15 mouse cellular contexts compared by ENCODE assay signal in the genomic region with DNA sequence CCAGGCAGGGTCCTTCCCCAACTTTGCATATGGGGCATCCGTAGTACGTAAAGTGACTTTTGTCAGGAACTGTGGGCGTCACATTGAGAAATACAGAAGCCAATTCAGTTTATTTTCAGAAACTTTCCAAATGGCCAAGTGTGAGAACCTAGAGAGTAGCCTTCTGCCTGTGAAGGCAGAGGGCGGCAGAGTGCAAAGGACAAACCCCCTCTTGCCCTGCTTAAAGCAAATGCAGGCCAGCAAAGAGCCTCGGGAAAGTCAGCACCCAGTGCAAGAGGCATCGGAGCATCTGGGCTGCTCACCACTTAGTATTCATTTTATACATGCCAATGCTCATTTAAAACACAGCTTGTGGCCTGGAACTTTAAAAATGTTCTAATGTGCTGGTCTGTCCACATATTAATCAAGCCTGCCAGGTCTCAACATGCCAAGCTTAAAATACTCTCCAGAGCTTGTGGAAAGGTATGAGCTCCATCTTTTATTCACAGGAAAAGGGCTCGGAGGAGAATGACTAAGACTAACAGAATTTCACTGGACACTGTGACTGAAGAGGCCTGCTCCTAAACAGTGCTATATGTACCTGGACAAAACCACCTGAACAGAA. TPM values are rescaled to one million over a fixed set of nuclear protein-coding genes. Genes with fewer than 3 reads are reported as not detected.
A peak's percentile ranks its signal among the peaks of the same experiment; 100 is the strongest.
DNase-seq lines count a peak whose midpoint lies in the region; ATAC-seq lines count a peak whose summit lies in the region.
"Had no signal": no experiment of that assay in that cellular context is flagged by ENCODE, and none has a peak within 500 bp of the region (broad histone marks: within the 10 kb centered on the region; RNA-seq: fewer than 3 reads in every experiment).

No protein-coding gene starts in this region.

- no peak overlapping the region for H3K9ac ChIP-seq in kidney, embryonic 15.5 days
- H3K9ac ChIP-seq: heart, embryonic 13.5 days; hindbrain, embryonic 15.5 days; liver, embryonic 15.5 days; midbrain, embryonic 12.5 days; neural tube, embryonic 12.5 days had no signal

- WGBS in kidney, embryonic 15.5 days: 79% methylated on average over 7 of the region's 7 CpGs

- peaks cover 38% of the 10 kb centered on the region for H3K4me1 ChIP-seq in kidney, embryonic 15.5 days
- H3K4me1 ChIP-seq: hindbrain, embryonic 15.5 days; midbrain, embryonic 12.5 days; neural tube, embryonic 12.5 days had no signal

- no peak overlapping the region for H3K4me3 ChIP-seq in kidney, embryonic 15.5 days (replicated peaks)
- H3K4me3 ChIP-seq: erythroblast, embryonic 14.5 days; heart, embryonic 13.5 days; hindbrain, embryonic 15.5 days; liver, embryonic 15.5 days; midbrain, embryonic 12.5 days; neural tube, embryonic 12.5 days had no signal

- no peaks in the 10 kb centered on the region for H3K9me3 ChIP-seq in kidney, embryonic 15.5 days (replicated peaks)
- H3K9me3 ChIP-seq: heart, embryonic 13.5 days; hindbrain, embryonic 15.5 days; liver, embryonic 15.5 days; midbrain, embryonic 12.5 days; neural tube, embryonic 12.5 days had no signal

- peak overlapping the region; percentile 25; the same call in 1 of the 2 replicates for H3K27ac ChIP-seq in kidney, embryonic 15.5 days
- H3K27ac ChIP-seq: heart, embryonic 13.5 days; hindbrain, embryonic 15.5 days; liver, embryonic 15.5 days; midbrain, embryonic 12.5 days; neural tube, embryonic 12.5 days had no signal

- DNase-seq in heart, postnatal 4 days: peak; percentile 12
- no peak for DNase-seq in heart, adult 9 months (ENCODE audit: low spot score in 2 of 2)
- peak; percentile 15 for DNase-seq in ovary, postnatal 36 days (ENCODE audit: low spot score)
- DNase-seq in ovary, adult 18-20 months (ENCODE audit: low spot score): no peak
- DNase-seq in frontal cortex, adult 2 months (ENCODE audit: extremely low spot score in 1 of 2, low spot score in 1 of 2): no peak
- DNase-seq in urinary bladder, postnatal 14 days (ENCODE audit: low spot score): no peak
- DNase-seq: layer of hippocampus, postnatal 36 days; thymus, adult 2 months had no signal

- ATAC-seq in kidney, embryonic 15.5 days (replicated peaks; ENCODE audit: low FRiP score): no peak

- H3K27me3 ChIP-seq in kidney, embryonic 15.5 days: no peaks in the 10 kb centered on the region
- H3K27me3 ChIP-seq: heart, embryonic 13.5 days; hindbrain, embryonic 15.5 days; liver, embryonic 15.5 days; midbrain, embryonic 12.5 days; neural tube, embryonic 12.5 days had no signal

- H3K36me3 ChIP-seq in kidney, embryonic 15.5 days: no peaks in the 10 kb centered on the region
- H3K36me3 ChIP-seq: heart, embryonic 13.5 days; hindbrain, embryonic 15.5 days; liver, embryonic 15.5 days; midbrain, embryonic 12.5 days; neural tube, embryonic 12.5 days had no signal

- no peak overlapping the region for H3K4me2 ChIP-seq in kidney, embryonic 15.5 days
- H3K4me2 ChIP-seq: heart, embryonic 13.5 days; hindbrain, embryonic 15.5 days; liver, embryonic 15.5 days; midbrain, embryonic 12.5 days; neural tube, embryonic 12.5 days had no signal

RNA-seq across cellular contexts. Expression of a gene that starts 31.9 kb away (rescaled TPM):
- total RNA-seq in heart, postnatal 4 days (2021): 10 to 100 TPM; 17.5 to 17.7 TPM
- polyA plus RNA-seq in kidney, embryonic 15.5 days (2015; fragmentation: Nextera tagmentation; extraction: Ambion mirVana): 23.4 and 27.0 TPM in 2 replicates
- 41.8 and 42.0 TPM in 2 replicates for polyA plus RNA-seq in frontal cortex, adult 2 months (2012; rRNA removed)

Comparison
In these comparisons a context has a peak if more than half of its experiments do, and no peak if none do; other contexts are left out.
1. DNase-seq: peak in heart, postnatal 4 days (single experiment) and ovary, postnatal 36 days (single experiment); none in heart, adult 9 months (0 of 2), ovary, adult 18-20 months (single experiment), frontal cortex, adult 2 months (0 of 2) and urinary bladder, postnatal 14 days (single experiment).